In genomic region chr1:172012030-172012429, GRCm38 (mm10) we compare ENCODE assay signal across 8 mouse cellular contexts. TPM values are rescaled to one million over a fixed set of nuclear protein-coding genes. Genes with fewer than 3 reads are reported as not detected.
DNase-seq lines count a peak whose midpoint lies in the region; ATAC-seq lines count a peak whose summit lies in the region.

No protein-coding gene starts in this region.

- no peaks in the 10 kb centered on the region for H3K9me3 ChIP-seq in forebrain, embryonic 16.5 days (ENCODE audit: control insufficient read depth, low read length)
- no peaks in the 10 kb centered on the region for H3K9me3 ChIP-seq in midbrain, embryonic 13.5 days

- peak; percentile 13; the same call in 1 of the 2 replicates for ATAC-seq in forebrain, embryonic 16.5 days
- peak; percentile 66 for ATAC-seq in inflammation-experienced regulatory T-cells, adult 6 months
- ATAC-seq in midbrain, embryonic 13.5 days = no peak

- H3K36me3 ChIP-seq in forebrain, embryonic 16.5 days (ENCODE audit: control insufficient read depth, insufficient read depth) = peaks cover 34% of the 10 kb centered on the region
- H3K36me3 ChIP-seq in midbrain, embryonic 13.5 days = peaks cover 61% of the 10 kb centered on the region

- WGBS in forebrain, embryonic 16.5 days = 7% methylated on average over 5 of the region's 5 CpGs
- 16% methylated on average over 5 of the region's 5 CpGs for WGBS in midbrain, embryonic 13.5 days

- peaks cover 45% of the 10 kb centered on the region for H3K4me1 ChIP-seq in forebrain, embryonic 16.5 days (replicated peaks; ENCODE audit: control insufficient read depth, insufficient read depth, low read length)
- peaks cover 61% of the 10 kb centered on the region for H3K4me1 ChIP-seq in midbrain, embryonic 13.5 days (replicated peaks)

- H3K4me3 ChIP-seq in forebrain, embryonic 16.5 days (replicated peaks; ENCODE audit: low read length) = no peak overlapping the region
- no peak overlapping the region for H3K4me3 ChIP-seq in midbrain, embryonic 13.5 days (replicated peaks)

- H3K9ac ChIP-seq in forebrain, embryonic 16.5 days (replicated peaks; ENCODE audit: low read depth, low read length) = no peak overlapping the region
- H3K9ac ChIP-seq in midbrain, embryonic 13.5 days (replicated peaks) = no peak overlapping the region

- no peak overlapping the region for H3K4me2 ChIP-seq in forebrain, embryonic 16.5 days (ENCODE audit: low read length)
- H3K4me2 ChIP-seq in midbrain, embryonic 13.5 days (replicated peaks) = no peak overlapping the region

- no peak overlapping the region; the same call in 1 of the 2 replicates for H3K27ac ChIP-seq in forebrain, embryonic 16.5 days (ENCODE audit: low read length)
- peak overlapping the region; percentile 57 for H3K27ac ChIP-seq in midbrain, embryonic 13.5 days

- H3K27me3 ChIP-seq in forebrain, embryonic 16.5 days (replicated peaks; ENCODE audit: control insufficient read depth, insufficient read depth, low read length) = no peaks in the 10 kb centered on the region
- H3K27me3 ChIP-seq in midbrain, embryonic 13.5 days = no peaks in the 10 kb centered on the region

- intact Hi-C loops in left cerebral cortex, postnatal 25 days (cut with DNase I) = no loop called here

- DNase-seq in 416B (ENCODE audit: low read depth) = peak; percentile 62
- DNase-seq in Muller cell, postnatal 12 days (ENCODE audit: inconsistent ontology term) = peak; percentile 63
- DNase-seq in cerebellum, adult 8-10 months = peak; percentile 64
- peak; percentile 60 to 72 for DNase-seq in left cerebral cortex, postnatal 25 days (ENCODE audit: low spot score in 2 of 2)
- DNase-seq in telencephalon, adult 2 months (ENCODE audit: low read depth, low spot score) = peak; percentile 28

RNA-seq across cellular contexts. Expression of gene Vangl2, which starts 16.2 kb away (rescaled TPM):
- polyA plus RNA-seq in forebrain, embryonic 16.5 days (2015; fragmentation: Nextera tagmentation; extraction: Ambion mirVana) = 40.5 and 42.7 TPM in 2 replicates
- polyA plus RNA-seq in inflammation-experienced regulatory T-cells, adult 6 months (2017; shearing (Covaris generic)) = under 1 TPM; 0.57 to 0.66 (median 0.64) TPM
- 10 to 100 TPM; 13.3 to 13.5 TPM for total RNA-seq in left cerebral cortex, postnatal 25 days (2021)
- 57.1 and 60.0 TPM in 2 replicates for polyA plus RNA-seq in midbrain, embryonic 13.5 days (2015; fragmentation: Nextera tagmentation; extraction: Ambion mirVana)

RNA-seq across cellular contexts. Expression of gene Nhlh1, which starts 45.3 kb away (rescaled TPM):
- 2.0 TPM in 2 replicates for polyA plus RNA-seq in forebrain, embryonic 16.5 days (2015; fragmentation: Nextera tagmentation; extraction: Ambion mirVana)
- polyA plus RNA-seq in inflammation-experienced regulatory T-cells, adult 6 months (2017; shearing (Covaris generic)) = not detected
- total RNA-seq in left cerebral cortex, postnatal 25 days (2021) = under 1 TPM; 0.23 to 0.64 TPM
- polyA plus RNA-seq in midbrain, embryonic 13.5 days (2015; fragmentation: Nextera tagmentation; extraction: Ambion mirVana) = 7.7 and 8.9 TPM in 2 replicates

Comparison
In these comparisons a context has a peak if more than half of its experiments do, and no peak if none do; other contexts are left out.
1. RNA of gene Vangl2, which starts 16.2 kb away (polyA plus RNA-seq): 57.1 to 60.0 TPM in midbrain, embryonic 13.5 days and 40.5 to 42.7 TPM in forebrain, embryonic 16.5 days; 0.57 to 0.66 TPM in inflammation-experienced regulatory T-cells, adult 6 months; every median in the first group is over 10 times any median in the second.
2. Peak in every context shown above with its lines, with median percentiles within 50 percentile points of each other: DNase-seq.